Mouse (Mus musculus): ENCODE data around the gene Tbc1d10a. TPM values are rescaled to one million over a fixed set of nuclear protein-coding genes. Genes with fewer than 3 reads are reported as not detected.
A peak's percentile ranks its signal among the peaks of the same experiment; 100 is the strongest.
"Not testable (repeated sequence)": the region's sequence is repeated elsewhere in the genome, so short reads cannot be mapped to it uniquely, and the experiment has no call there.

Gene Tbc1d10a
- total RNA-seq, 2 experiments from 2014 or later, result 5.2 to 5.4 TPM

GRCm38 (mm10) chr11:4182061-4182460, 4.5 kb upstream of the Tbc1d10a start:
- no peak for ATAC-seq (replicated peaks; ENCODE audit: poor library complexity, severe bottlenecking)

DNA sequence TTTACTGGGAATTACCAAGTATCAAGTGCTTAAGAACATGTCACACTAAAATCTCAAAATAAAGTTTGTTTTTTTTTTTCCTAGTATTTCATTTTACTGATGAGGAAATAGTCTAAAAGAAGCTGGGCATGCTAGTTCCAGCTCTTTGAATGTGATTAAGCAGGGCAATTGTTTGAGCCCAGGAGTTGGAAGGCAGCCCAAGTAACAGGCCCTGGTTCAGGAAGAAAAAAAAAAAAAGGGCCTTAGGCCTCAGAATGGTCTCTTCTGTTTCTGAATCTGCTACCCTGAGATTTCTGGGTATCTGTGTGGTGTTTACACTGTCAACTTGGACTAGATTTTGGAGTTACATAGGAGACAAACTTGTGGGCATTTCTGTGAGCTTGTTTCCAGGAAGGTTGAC, 3.1 kb upstream of the Tbc1d10a start:
- ATAC-seq (replicated peaks; ENCODE audit: poor library complexity, severe bottlenecking), result no peak

DNA sequence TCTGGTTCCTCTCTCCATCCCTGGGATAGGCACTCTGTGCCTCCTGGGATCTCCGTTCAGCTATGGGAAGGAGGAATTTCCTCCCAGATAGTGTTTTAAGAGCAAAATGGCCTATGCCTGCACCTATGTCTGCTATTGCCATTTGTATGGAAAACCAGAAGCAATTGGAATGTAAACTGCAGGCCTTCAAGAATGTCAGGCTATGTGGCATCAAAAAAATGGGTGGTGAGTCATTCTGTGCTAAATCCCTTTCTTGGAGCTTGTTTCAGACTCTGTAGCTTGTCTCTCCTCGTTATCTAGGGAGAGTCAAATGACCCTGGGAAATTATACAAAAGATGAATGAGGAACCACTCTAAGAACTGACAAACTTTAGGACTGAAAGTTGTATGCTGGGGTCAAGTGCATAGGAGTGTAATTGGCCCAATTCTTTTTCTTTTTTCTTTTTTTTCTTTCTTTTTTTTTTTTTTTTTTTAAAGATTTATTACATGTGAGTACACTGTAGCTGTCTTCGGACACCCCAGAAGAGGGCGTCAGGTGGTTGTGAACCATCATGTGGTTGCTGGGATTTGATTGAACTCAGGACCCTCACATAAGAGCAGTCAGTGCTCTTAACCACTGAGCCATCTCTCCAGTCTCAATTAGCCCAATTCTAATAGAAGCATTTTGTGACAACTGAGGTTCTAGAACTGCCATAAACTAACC, 2.2 kb upstream of the Tbc1d10a start:
- ATAC-seq (replicated peaks; ENCODE audit: poor library complexity, severe bottlenecking), result no peak

- not testable (repeated sequence) for ATAC-seq (replicated peaks; ENCODE audit: poor library complexity, severe bottlenecking)
Observed at GRCm38 (mm10) chr11:4185480-4185879, 1.1 kb upstream of the Tbc1d10a start.

GRCm38 (mm10) chr11:4187318-4187700, 720 bp downstream of the Tbc1d10a start:
- ATAC-seq (replicated peaks; ENCODE audit: poor library complexity, severe bottlenecking), result no peak

DNA sequence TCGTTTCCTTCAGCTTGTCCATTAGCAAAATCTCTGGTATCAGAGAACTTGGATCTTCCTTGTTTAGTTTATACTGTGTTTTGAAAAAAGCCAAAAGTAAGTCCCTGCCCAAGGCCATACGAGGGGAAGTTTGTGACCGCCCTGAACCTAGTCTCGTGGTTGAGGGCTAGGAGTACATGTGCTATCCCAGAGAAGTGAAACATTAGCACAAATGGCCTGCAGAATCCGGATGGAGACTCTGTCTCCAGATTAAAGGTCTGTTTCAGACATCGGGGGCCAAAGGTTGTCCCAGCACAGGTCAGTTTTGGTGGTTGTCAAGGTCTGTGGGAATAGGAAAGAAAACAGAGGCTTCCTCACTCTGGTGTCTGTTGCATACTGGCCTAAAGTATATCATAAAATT, 2.6 kb downstream of the Tbc1d10a start:
- ATAC-seq (replicated peaks; ENCODE audit: poor library complexity, severe bottlenecking), result no peak

DNA sequence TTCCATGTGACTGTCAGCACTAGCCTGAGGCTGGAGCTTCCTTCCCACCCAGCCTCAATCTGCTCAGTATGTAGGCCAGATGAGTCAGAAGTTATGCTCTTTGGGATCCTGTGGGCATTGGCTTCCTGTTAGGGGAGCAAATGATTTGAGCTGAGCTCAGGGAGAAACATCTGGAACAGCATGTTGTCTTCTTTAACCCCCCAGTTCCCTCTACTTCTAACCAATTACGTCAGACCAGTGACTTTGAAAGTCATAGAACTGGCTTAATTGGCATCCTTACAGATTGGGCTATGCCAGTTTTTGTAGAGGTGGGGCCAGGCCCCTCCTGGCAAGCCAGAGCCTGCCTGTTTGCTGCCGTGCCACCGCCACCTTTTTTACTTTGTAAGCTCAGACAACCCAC, 4.1 kb downstream of the Tbc1d10a start:
- no peak for ATAC-seq (replicated peaks; ENCODE audit: poor library complexity, severe bottlenecking)

DNA sequence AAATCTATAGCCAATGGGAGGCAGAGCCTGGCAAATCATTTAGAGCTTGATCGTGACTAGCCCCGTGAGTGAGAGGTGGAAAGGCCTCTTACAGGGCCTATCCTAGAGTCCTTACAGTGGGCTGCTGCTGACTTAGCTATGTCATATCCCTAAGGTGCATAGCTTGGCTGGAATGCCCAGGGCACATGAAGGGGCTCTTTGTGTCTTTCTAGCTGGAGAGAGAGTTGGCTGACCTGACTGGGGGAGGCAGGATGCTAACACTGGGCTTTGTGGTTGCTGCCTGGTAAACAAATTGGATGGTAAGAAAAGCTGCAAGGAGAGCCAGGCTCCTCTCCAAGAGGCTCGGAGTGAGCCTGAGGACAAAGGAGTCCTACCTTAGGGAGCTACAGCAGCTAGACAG, 6.2 kb downstream of the Tbc1d10a start:
- ATAC-seq (replicated peaks; ENCODE audit: poor library complexity, severe bottlenecking), result no peak

DNA sequence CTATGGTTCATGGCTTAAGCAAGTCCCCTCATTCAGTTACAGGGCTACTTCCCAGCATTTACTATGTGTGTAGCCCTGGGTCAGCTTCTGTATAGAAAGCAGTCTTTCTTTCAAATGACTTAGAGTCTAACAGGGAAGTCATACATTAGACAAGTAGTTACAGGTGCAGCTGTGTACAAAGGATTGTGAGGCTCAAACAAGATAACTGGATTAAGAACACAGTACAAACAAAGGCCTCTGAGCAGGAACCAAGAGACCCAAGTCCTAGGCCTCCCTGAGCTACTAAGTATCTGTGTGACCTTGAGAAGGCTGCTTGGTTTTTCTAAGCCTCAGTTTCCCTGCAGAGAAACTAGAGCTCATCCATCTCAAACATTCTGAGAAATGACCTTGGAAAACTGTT, 6.8 kb downstream of the Tbc1d10a start:
- no peak for ATAC-seq (replicated peaks; ENCODE audit: poor library complexity, severe bottlenecking)

DNA sequence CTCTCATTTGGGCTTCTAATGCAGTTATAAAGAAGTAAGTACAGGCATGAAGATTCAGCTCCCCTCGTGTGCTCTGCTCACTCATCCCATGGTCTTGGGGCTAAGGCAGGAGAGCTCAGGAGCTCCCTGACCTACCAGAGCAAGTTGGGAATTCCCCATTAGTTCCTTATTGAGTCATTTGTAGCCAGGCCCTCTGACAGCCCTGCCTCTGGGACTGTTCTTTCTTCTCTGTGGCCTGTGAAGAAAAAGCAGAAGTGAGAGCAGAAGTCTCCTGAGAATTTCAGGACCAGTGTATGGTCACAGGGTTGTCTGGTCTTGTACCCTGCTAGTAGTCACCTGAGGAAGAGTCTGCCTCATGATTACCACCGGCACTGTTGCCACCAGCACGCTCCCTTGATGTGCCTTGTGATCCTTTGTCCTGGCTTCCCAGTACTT, 9.0 kb downstream of the Tbc1d10a start:
- ATAC-seq (replicated peaks; ENCODE audit: poor library complexity, severe bottlenecking), result peak; percentile 90

- ATAC-seq (replicated peaks; ENCODE audit: poor library complexity, severe bottlenecking), result no peak
Observed at GRCm38 (mm10) chr11:4196636-4197035, 10.0 kb downstream of the Tbc1d10a start.

DNA sequence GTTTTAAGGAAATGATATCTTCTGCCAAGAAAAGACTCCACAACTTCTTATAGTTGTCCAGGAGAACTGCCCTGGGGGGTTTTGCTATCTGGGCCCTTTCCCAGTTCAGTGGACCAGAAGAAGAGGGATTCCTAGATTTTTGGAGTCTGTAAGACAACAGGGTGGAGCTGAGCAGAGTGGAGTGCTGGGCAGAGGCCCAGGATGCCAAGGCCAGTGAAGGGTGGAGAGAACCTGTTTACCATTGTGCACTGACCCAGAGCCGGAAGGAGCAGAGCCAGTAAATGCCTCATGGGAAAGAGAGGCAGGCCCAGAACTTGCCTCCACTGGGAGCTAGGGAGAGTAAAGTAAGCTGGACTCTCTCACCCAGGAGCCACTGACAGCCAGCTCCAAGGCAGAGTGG, 11.1 kb downstream of the Tbc1d10a start:
- ATAC-seq (replicated peaks; ENCODE audit: poor library complexity, severe bottlenecking), result no peak

GRCm38 (mm10) chr11:4201981-4202700, 15.6 kb downstream of the Tbc1d10a start:
- ATAC-seq (replicated peaks; ENCODE audit: poor library complexity, severe bottlenecking), result no peak

- no peak for ATAC-seq (replicated peaks; ENCODE audit: poor library complexity, severe bottlenecking)
Observed at GRCm38 (mm10) chr11:4202995-4203704, 16.6 kb downstream of the Tbc1d10a start.

- ATAC-seq (replicated peaks; ENCODE audit: poor library complexity, severe bottlenecking), result no peak
Observed at GRCm38 (mm10) chr11:4203705-4204074, 17.1 kb downstream of the Tbc1d10a start.

GRCm38 (mm10) chr11:4205097-4205655, 18.6 kb downstream of the Tbc1d10a start:
- ATAC-seq (replicated peaks; ENCODE audit: poor library complexity, severe bottlenecking), result no peak

DNA sequence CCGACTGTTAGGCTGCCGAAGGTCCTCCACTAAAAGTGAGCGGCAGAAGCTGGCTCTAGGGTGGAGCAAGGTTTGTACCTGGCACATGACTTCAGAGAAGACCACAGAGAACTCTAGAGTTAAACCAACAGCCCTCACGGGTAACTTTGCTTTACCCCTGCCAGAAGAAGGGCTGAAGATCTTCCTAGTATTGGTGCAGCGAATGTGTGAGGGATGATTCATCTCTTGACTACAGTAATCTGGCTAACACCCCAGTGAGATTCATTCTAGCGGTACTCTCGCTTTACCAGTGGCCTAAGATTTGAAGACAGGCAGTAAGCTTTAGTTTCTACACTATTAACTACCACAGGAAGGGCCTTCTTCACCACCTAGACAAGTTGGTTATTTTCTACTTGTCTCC, 19.4 kb downstream of the Tbc1d10a start:
- no peak for ATAC-seq (replicated peaks; ENCODE audit: poor library complexity, severe bottlenecking)

- peak; percentile 68 for ATAC-seq (replicated peaks; ENCODE audit: poor library complexity, severe bottlenecking)
Observed at GRCm38 (mm10) chr11:4206563-4206962, 20.0 kb downstream of the Tbc1d10a start.

DNA sequence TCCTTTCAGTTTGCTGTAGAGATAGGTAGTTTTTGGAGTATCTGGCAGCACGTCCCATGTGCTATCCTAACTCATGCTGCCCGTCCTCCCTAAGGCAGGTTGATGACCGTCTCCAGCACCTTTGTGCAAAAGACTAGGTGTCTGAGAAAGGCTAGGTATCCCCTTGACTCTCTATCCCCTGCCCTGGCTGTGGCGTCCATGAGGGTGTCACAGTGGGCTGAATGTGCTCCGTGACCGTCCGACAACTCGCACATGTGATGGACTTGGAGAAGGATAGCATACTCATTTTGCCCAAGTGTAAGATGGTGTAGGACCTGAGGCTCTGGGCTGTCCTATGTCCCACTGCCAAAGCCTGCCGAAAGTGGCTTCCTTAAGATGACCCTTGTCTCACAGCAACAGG, 21.1 kb downstream of the Tbc1d10a start:
- ATAC-seq (replicated peaks; ENCODE audit: poor library complexity, severe bottlenecking), result no peak

GRCm38 (mm10) chr11:4209556-4209955, 23.0 kb downstream of the Tbc1d10a start:
- no peak for ATAC-seq (replicated peaks; ENCODE audit: poor library complexity, severe bottlenecking)

GRCm38 (mm10) chr11:4210786-4211185, 24.2 kb downstream of the Tbc1d10a start:
- ATAC-seq (replicated peaks; ENCODE audit: poor library complexity, severe bottlenecking), result no peak
